Mouse (Mus musculus) intestine, postnatal 0 days (tissue): ENCODE measurements around the gene Tmem169. TPM values are rescaled to one million over a fixed set of nuclear protein-coding genes. Genes with fewer than 3 reads are reported as not detected.
A peak's percentile ranks its signal among the peaks of the same experiment; 100 is the strongest.

Source experiments
- ATAC-seq: fragments of 200-750 bp; cut with Nextera tagmentation; 2 replicates; pipeline ENCODE4 v1.8.0; 2017; ENCODE audit warnings: mild to moderate bottlenecking, moderate TSS enrichment, moderate library complexity
- H3K27ac ChIP-seq: fragments of 300-500 bp; sonication (generic); 2 replicates; pipeline ENCODE4 v1.5.1; 2014; ENCODE audit warnings: mild to moderate bottlenecking, low read depth, low read length, moderate library complexity
- H3K27me3 ChIP-seq: fragments of 300-500 bp; sonication (generic); replicated peaks from 2 replicates; pipeline ENCODE4 v1.6.1; 2014; ENCODE audit warnings: low read length, mixed read lengths; ENCODE audit not compliant: control insufficient read depth, insufficient read depth
- H3K36me3 ChIP-seq: fragments of 300-500 bp; sonication (generic); 2 replicates; pipeline ENCODE4 v1.6.1; 2014; ENCODE audit warnings: mild to moderate bottlenecking, moderate library complexity; ENCODE audit not compliant: control insufficient read depth, insufficient read depth
- H3K4me1 ChIP-seq: fragments of 300-500 bp; sonication (generic); replicated peaks from 2 replicates; pipeline ENCODE4 v1.6.1; 2014; ENCODE audit warnings: antibody characterized with exemption, low read length, mixed read lengths; ENCODE audit not compliant: control insufficient read depth, insufficient read depth
- H3K4me2 ChIP-seq: fragments of 300-500 bp; sonication (generic); replicated peaks from 2 replicates; pipeline ENCODE4 v1.6.1; 2014; ENCODE audit warnings: low read depth, mild to moderate bottlenecking, moderate library complexity
- H3K4me3 ChIP-seq: fragments of 300-500 bp; sonication (generic); 2 replicates; pipeline ENCODE4 v1.5.1; 2014; ENCODE audit warnings: low read depth, low read length
- H3K9ac ChIP-seq: fragments of 300-500 bp; sonication (generic); 2 replicates; pipeline ENCODE4 v1.6.1; 2014; ENCODE audit warnings: mild to moderate bottlenecking, low read depth, low read length
- H3K9me3 ChIP-seq: fragments of 300-500 bp; sonication (generic); 2 replicates; pipeline ENCODE4 v1.6.1; 2016; ENCODE audit warnings: mixed run types; ENCODE audit not compliant: control insufficient read depth
- CTCF ChIP-seq: sonication (generic); IDR thresholded peaks from 2 replicates; pipeline ENCODE4 v1.5.1; 2016; ENCODE audit warnings: low read depth, mild to moderate bottlenecking, control low read depth, antibody characterized with exemption, moderate library complexity
- WGBS: fragments of 180-500 bp; shearing (Covaris S2); extraction: QIAGEN DNeasy Blood & Tissue Kit; methylation state at CpG from one replicate; pipeline ENCODE4 v1.1.7; 2014; 5-methylcytosine and 5-hydroxymethylcytosine counted together
- polyA plus RNA-seq: library from polyadenylated mRNA; unstranded; fragments of >200 nt; fragmentation: Nextera tagmentation; extraction: Ambion mirVana; gene quantifications from 2 replicates; pipeline ENCODE4 v1.2.1, GENCODE M21; 2015

The Tmem169 gene
- polyA plus RNA-seq, 1 experiment from 2014 or later = 1.3 TPM

DNA sequence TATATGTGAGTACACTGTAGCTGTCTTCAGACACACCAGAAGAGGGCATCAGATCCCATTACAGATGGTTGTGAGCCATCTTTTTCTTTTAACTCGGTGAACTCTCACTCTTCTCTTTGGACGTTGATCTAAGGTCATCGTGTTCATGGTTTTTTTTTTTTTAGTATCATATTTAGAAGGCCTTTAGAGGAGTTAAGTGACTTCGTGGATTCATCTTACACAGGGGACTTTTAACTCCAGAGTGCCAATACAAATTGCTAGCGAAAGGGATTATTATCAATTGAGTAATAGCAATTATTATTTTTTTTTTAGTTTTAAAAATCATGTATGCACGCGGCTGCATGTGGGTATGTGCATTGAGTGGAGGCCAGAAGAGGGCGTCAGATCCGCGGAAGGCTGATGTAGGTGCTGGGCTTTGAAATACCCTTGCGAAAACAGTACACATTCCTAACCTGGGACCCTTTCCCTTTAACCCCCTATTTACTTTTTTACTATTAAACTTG, 22.6 kb downstream of the Tmem169 start:
- Histone ChIP-seq H3K9me3 (no peaks in the 10 kb centered on the region), H3K4me3 (peak overlapping the region; percentile 68), H3K4me2 (peak overlapping the region; percentile 80), H3K36me3 (peaks cover 4% of the 10 kb centered on the region; the same call in 1 of the 2 replicates), H3K9ac (peak overlapping the region; percentile 38; the same call in 1 of the 2 replicates), H3K4me1 (no peaks in the 10 kb centered on the region), H3K27me3 (no peaks in the 10 kb centered on the region), H3K27ac (peak overlapping the region; percentile 63; the same call in 1 of the 2 replicates)
- peak; percentile 77 for ATAC-seq
- peak; percentile 66 for TF ChIP-seq CTCF
- 2% methylated on average over 11 of the region's 11 CpGs for WGBS

DNA sequence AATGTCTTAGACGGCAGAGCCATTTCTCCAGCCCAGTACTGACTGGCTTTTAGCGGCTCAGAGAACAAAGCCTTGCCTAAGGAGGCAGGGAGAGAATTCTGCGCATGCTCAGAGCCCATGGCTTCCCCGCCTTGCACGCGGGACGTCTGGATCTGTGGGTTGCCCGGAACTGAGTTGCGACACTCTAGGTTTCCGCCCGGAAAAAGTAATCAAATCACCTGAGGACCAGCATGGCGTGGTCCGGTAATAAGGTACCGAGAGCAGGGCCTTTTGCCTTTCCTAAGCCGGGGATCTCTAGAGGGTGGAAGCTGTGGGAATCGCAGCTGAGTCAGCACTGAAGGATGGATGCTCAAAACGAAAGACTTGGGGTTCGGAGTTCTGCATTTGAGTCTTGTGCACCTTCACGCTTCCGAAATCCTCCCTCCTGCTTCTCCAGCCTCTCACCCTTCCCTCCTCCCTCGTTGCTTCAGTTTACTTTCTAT, 23.2 kb downstream of the Tmem169 start, which contains the start of gene Xrcc5:
Gene Xrcc5 (plus strand): TSS at position 105 of the 482 bp plus-strand sequence.
- WGBS = 0% methylated on average over 21 of the region's 21 CpGs
- Histone ChIP-seq H3K27ac (peak within 1 kb of the TSS; percentile 63; the same call in 1 of the 2 replicates), H3K4me3 (peak within 1 kb of the TSS; percentile 68), H3K36me3 (peaks cover 6% of the 10 kb centered on the region; the same call in 1 of the 2 replicates), H3K27me3 (no peaks in the 10 kb centered on the region), H3K9ac (peak within 1 kb of the TSS; percentile 38), H3K9me3 (no peaks in the 10 kb centered on the region), H3K4me2 (peak within 1 kb of the TSS; percentile 80), H3K4me1 (no peaks in the 10 kb centered on the region)
- ATAC-seq = peak; percentile 95
- no peak for TF ChIP-seq CTCF

GRCm38 (mm10) chr1:72308919-72309318, 24.8 kb downstream of the Tmem169 start:
- Histone ChIP-seq H3K36me3 (peaks cover 11% of the 10 kb centered on the region; the same call in 1 of the 2 replicates), H3K9ac (no peak overlapping the region), H3K27me3 (no peaks in the 10 kb centered on the region), H3K4me3 (no peak overlapping the region), H3K27ac (no peak overlapping the region), H3K4me1 (no peaks in the 10 kb centered on the region), H3K4me2 (no peak overlapping the region), H3K9me3 (no peaks in the 10 kb centered on the region)
- ATAC-seq = no peak
- 68% methylated on average over 4 of the region's 4 CpGs for WGBS
- TF ChIP-seq CTCF = no peak

GRCm38 (mm10) chr1:72309744-72310424, 25.7 kb downstream of the Tmem169 start:
- H3K27ac ChIP-seq = no peak overlapping the region
- TF ChIP-seq CTCF = no peak
- H3K9ac ChIP-seq = no peak overlapping the region
- 73% methylated on average over 6 of the region's 6 CpGs for WGBS
- no peak for ATAC-seq
- no peak overlapping the region for H3K4me3 ChIP-seq
- H3K4me1 ChIP-seq = no peaks in the 10 kb centered on the region
- H3K27me3 ChIP-seq = no peaks in the 10 kb centered on the region
- no peak overlapping the region for H3K4me2 ChIP-seq
- peaks cover 11% of the 10 kb centered on the region for H3K36me3 ChIP-seq
- H3K9me3 ChIP-seq = no peaks in the 10 kb centered on the region

GRCm38 (mm10) chr1:72312701-72313398, 28.7 kb downstream of the Tmem169 start:
- Histone ChIP-seq H3K4me3 (no peak overlapping the region), H3K4me1 (no peaks in the 10 kb centered on the region), H3K9ac (no peak overlapping the region), H3K27ac (no peak overlapping the region), H3K4me2 (no peak overlapping the region), H3K36me3 (peaks cover 17% of the 10 kb centered on the region), H3K27me3 (no peaks in the 10 kb centered on the region), H3K9me3 (no peaks in the 10 kb centered on the region)
- ATAC-seq = no peak
- no peak for TF ChIP-seq CTCF
- WGBS = 83% methylated on average over 9 of the region's 9 CpGs

DNA sequence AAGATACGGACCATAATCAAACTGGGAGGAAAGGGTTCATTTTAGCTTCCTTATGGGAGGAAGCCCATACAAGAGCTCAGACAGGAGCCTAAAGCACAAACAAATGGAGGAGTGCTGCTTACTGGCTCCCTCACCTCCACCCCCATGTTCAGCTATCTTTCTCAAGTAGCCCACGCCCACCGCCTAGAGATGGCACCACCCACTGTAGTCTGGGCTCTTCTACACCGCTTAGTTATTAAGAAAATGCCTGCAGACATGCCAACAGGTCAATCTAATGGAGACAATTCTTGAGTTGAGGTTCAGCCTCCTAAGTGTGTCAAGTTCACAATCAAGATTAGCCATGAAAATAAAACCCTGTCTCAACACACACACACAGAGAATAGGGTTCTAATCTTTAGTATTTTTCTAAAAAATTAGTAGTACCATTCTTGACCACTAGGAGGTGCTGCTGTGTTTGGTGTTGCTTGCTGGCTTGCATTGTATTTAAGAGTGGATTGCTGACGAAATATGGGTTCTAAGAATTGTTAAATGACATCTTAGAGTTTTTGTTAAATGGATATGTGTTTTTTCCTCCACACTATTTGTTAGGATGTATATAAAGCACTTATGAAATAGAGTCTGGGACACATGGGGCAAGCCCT, 29.4 kb downstream of the Tmem169 start:
- Histone ChIP-seq H3K4me2 (no peak overlapping the region), H3K9ac (no peak overlapping the region), H3K27me3 (no peaks in the 10 kb centered on the region), H3K27ac (no peak overlapping the region), H3K4me1 (no peaks in the 10 kb centered on the region), H3K4me3 (no peak overlapping the region), H3K9me3 (no peaks in the 10 kb centered on the region), H3K36me3 (peaks cover 23% of the 10 kb centered on the region)
- ATAC-seq = no peak
- 72% methylated on average over 5 of the region's 5 CpGs for WGBS
- TF ChIP-seq CTCF = peak; percentile 88
